ENCODE assay signal across 9 mouse cellular contexts in genomic region chr11:98393317-98393716, GRCm38 (mm10). TPM values are rescaled to one million over a fixed set of nuclear protein-coding genes. Genes with fewer than 3 reads are reported as not detected.
DNase-seq lines count a peak whose midpoint lies in the region; ATAC-seq and TF ChIP-seq lines count a peak whose summit lies in the region.
"Had no signal": no experiment of that assay in that cellular context is flagged by ENCODE, and none has a peak within 500 bp of the region (broad histone marks: within the 10 kb centered on the region; RNA-seq: fewer than 3 reads in every experiment).

No protein-coding gene starts in this region.

- 0 out of 2 replicates have a peak, but pooled peaks cover 2% of the 10 kb centered on the region for H3K36me3 ChIP-seq in forebrain, embryonic 13.5 days (ENCODE audit: poor library complexity, severe bottlenecking)
- H3K36me3 ChIP-seq in forebrain, embryonic 15.5 days: no peaks in the 10 kb centered on the region
- H3K36me3 ChIP-seq in heart, embryonic 14.5 days (ENCODE audit: control insufficient read depth, insufficient read depth, low read length): peaks cover 11% of the 10 kb centered on the region

- H3K4me2 ChIP-seq in forebrain, embryonic 13.5 days: no peak overlapping the region
- no peak overlapping the region for H3K4me2 ChIP-seq in forebrain, embryonic 15.5 days (replicated peaks)
- peak overlapping the region; percentile 41 for H3K4me2 ChIP-seq in heart, embryonic 14.5 days (ENCODE audit: low read length)

- no peak for TF ChIP-seq POLR2A in lung, adult 2 months (IDR thresholded peaks at IDR 0.05; ENCODE audit: borderline replicate concordance, extremely low read depth, low read depth, low read length)

- no peak for ATAC-seq in forebrain, embryonic 13.5 days
- ATAC-seq in forebrain, embryonic 15.5 days (replicated peaks): no peak
- ATAC-seq in heart, embryonic 14.5 days (ENCODE audit: insufficient number of reproducible peaks, insufficient read depth, low FRiP score, low read depth): peak; percentile 66
- ATAC-seq: Patski had no signal

- H3K27ac ChIP-seq in forebrain, embryonic 13.5 days: no peak overlapping the region
- H3K27ac ChIP-seq in forebrain, embryonic 15.5 days (replicated peaks): no peak overlapping the region
- H3K27ac ChIP-seq in heart, embryonic 14.5 days (replicated peaks in 1 of 2; ENCODE audit: control insufficient read depth in 1 of 2, insufficient read depth in 1 of 2, low read depth in 2 of 2, low read length in 2 of 2): peak overlapping the region; percentile 98 to 99

- peaks cover 29% of the 10 kb centered on the region for H3K27me3 ChIP-seq in forebrain, embryonic 13.5 days
- H3K27me3 ChIP-seq in forebrain, embryonic 15.5 days: no peaks in the 10 kb centered on the region
- H3K27me3 ChIP-seq in heart, embryonic 14.5 days (ENCODE audit: control insufficient read depth, insufficient read depth, low read length): no peaks in the 10 kb centered on the region
- H3K27me3 ChIP-seq: Patski had no signal

- no peak for TF ChIP-seq CTCF in lung, adult 2 months (IDR thresholded peaks at IDR 0.05; ENCODE audit: insufficient read depth, low read length)

- 77% methylated on average over 6 of the region's 6 CpGs for WGBS in forebrain, embryonic 13.5 days
- WGBS in forebrain, embryonic 15.5 days: 74% methylated on average over 6 of the region's 6 CpGs
- 8% methylated on average over 6 of the region's 6 CpGs for WGBS in heart, embryonic 14.5 days
- 60% methylated on average over 6 of the region's 6 CpGs for WGBS in lung, adult 2 months

- peak overlapping the region; percentile 41 for H3K9ac ChIP-seq in forebrain, embryonic 13.5 days
- no peak overlapping the region; the same call in 1 of the 2 replicates for H3K9ac ChIP-seq in forebrain, embryonic 15.5 days (replicated peaks)
- H3K9ac ChIP-seq in heart, embryonic 14.5 days (ENCODE audit: low read length): peak overlapping the region; percentile 64

- peak; percentile 36 for DNase-seq in MN1 (ENCODE audit: low spot score)
- DNase-seq in lung, adult 2 months: peak; percentile 72
- DNase-seq in testis, postnatal 14 days (ENCODE audit: low spot score): peak; percentile 66
- no peak for DNase-seq in neural tube, embryonic 10.5 days (ENCODE audit: extremely low spot score, low spot score)
- DNase-seq in left cerebral cortex, adult 9 months (ENCODE audit: low spot score in 2 of 2): no peak

- no peaks in the 10 kb centered on the region for H3K9me3 ChIP-seq in forebrain, embryonic 13.5 days (replicated peaks)
- no peaks in the 10 kb centered on the region for H3K9me3 ChIP-seq in forebrain, embryonic 15.5 days
- no peaks in the 10 kb centered on the region for H3K9me3 ChIP-seq in heart, embryonic 14.5 days (ENCODE audit: control insufficient read depth, low read length)

- H3K4me1 ChIP-seq in forebrain, embryonic 13.5 days: peaks cover 29% of the 10 kb centered on the region
- peaks cover 16% of the 10 kb centered on the region for H3K4me1 ChIP-seq in forebrain, embryonic 15.5 days
- peaks cover 51 to 62% of the 10 kb centered on the region in 2 experiments for H3K4me1 ChIP-seq in heart, embryonic 14.5 days (ENCODE audit: control insufficient read depth in 2 of 2, insufficient read depth in 2 of 2, low read length in 2 of 2)
- peaks cover 11% of the 10 kb centered on the region for H3K4me1 ChIP-seq in lung, adult 2 months (ENCODE audit: control insufficient read depth, insufficient read depth, low read length)

- no peak overlapping the region for H3K4me3 ChIP-seq in forebrain, embryonic 13.5 days
- no peak overlapping the region for H3K4me3 ChIP-seq in forebrain, embryonic 15.5 days
- H3K4me3 ChIP-seq in heart, embryonic 14.5 days (ENCODE audit: control insufficient read depth in 1 of 2, insufficient read depth in 1 of 2, low read depth in 1 of 2, low read length in 2 of 2): no peak overlapping the region
- H3K4me3 ChIP-seq in lung, adult 2 months (replicated peaks; ENCODE audit: extremely low read depth, low read depth, low read length): no peak overlapping the region

RNA-seq across cellular contexts. Expression of gene Pgap3, which starts 7.0 kb away (rescaled TPM):
- polyA plus RNA-seq in forebrain, embryonic 13.5 days (2015; fragmentation: Nextera tagmentation; extraction: Ambion mirVana): 6.7 and 9.2 TPM in 2 replicates
- polyA plus RNA-seq in forebrain, embryonic 15.5 days (2015; fragmentation: Nextera tagmentation; extraction: Ambion mirVana): 6.5 and 7.7 TPM in 2 replicates
- 14.2 and 15.5 TPM in 2 replicates for polyA plus RNA-seq in heart, embryonic 14.5 days (2014; fragmentation: Nextera tagmentation; extraction: Ambion mirVana)
- 26.6 and 28.1 TPM in 2 replicates for polyA plus RNA-seq in lung, adult 2 months (2012; rRNA removed)

RNA-seq across cellular contexts. Expression of gene Pnmt, which starts 7.1 kb away (rescaled TPM):
- 0.35 TPM in 1 of 2 replicates, not detected in the other for polyA plus RNA-seq in forebrain, embryonic 13.5 days (2015; fragmentation: Nextera tagmentation; extraction: Ambion mirVana)
- 0.42 and 0.70 TPM in 2 replicates for polyA plus RNA-seq in forebrain, embryonic 15.5 days (2015; fragmentation: Nextera tagmentation; extraction: Ambion mirVana)
- 0.70 and 0.86 TPM in 2 replicates for polyA plus RNA-seq in heart, embryonic 14.5 days (2014; fragmentation: Nextera tagmentation; extraction: Ambion mirVana)
- polyA plus RNA-seq in lung, adult 2 months (2012; rRNA removed): 2.0 and 3.5 TPM in 2 replicates
- polyA plus RNA-seq: Patski had no signal

RNA-seq across cellular contexts. Expression of gene Tcap, which starts 9.7 kb away (rescaled TPM):
- 0.18 and 0.19 TPM in 2 replicates for polyA plus RNA-seq in forebrain, embryonic 13.5 days (2015; fragmentation: Nextera tagmentation; extraction: Ambion mirVana)
- 0.18 and 0.20 TPM in 2 replicates for polyA plus RNA-seq in forebrain, embryonic 15.5 days (2015; fragmentation: Nextera tagmentation; extraction: Ambion mirVana)
- polyA plus RNA-seq in heart, embryonic 14.5 days (2014; fragmentation: Nextera tagmentation; extraction: Ambion mirVana): 169 and 178 TPM in 2 replicates
- polyA plus RNA-seq in lung, adult 2 months (2012; rRNA removed): 73.7 and 136 TPM in 2 replicates
- polyA plus RNA-seq: Patski had no signal

RNA-seq across cellular contexts. Expression of gene Erbb2, which starts 19.0 kb away (rescaled TPM):
- 6.7 and 7.4 TPM in 2 replicates for polyA plus RNA-seq in forebrain, embryonic 13.5 days (2015; fragmentation: Nextera tagmentation; extraction: Ambion mirVana)
- polyA plus RNA-seq in forebrain, embryonic 15.5 days (2015; fragmentation: Nextera tagmentation; extraction: Ambion mirVana): 6.1 and 6.2 TPM in 2 replicates
- polyA plus RNA-seq in heart, embryonic 14.5 days (2014; fragmentation: Nextera tagmentation; extraction: Ambion mirVana): 54.5 and 55.1 TPM in 2 replicates
- polyA plus RNA-seq in lung, adult 2 months (2012; rRNA removed): 31.7 and 33.8 TPM in 2 replicates

RNA-seq across cellular contexts. Expression of gene Stard3, which starts 35.1 kb away (rescaled TPM):
- polyA plus RNA-seq in forebrain, embryonic 13.5 days (2015; fragmentation: Nextera tagmentation; extraction: Ambion mirVana): 44.0 and 45.5 TPM in 2 replicates
- polyA plus RNA-seq in forebrain, embryonic 15.5 days (2015; fragmentation: Nextera tagmentation; extraction: Ambion mirVana): 53.2 and 56.5 TPM in 2 replicates
- polyA plus RNA-seq in heart, embryonic 14.5 days (2014; fragmentation: Nextera tagmentation; extraction: Ambion mirVana): 33.1 and 35.4 TPM in 2 replicates
- polyA plus RNA-seq in lung, adult 2 months (2012; rRNA removed): 131 and 143 TPM in 2 replicates

Comparison
In these comparisons a context has a peak if more than half of its experiments do, and no peak if none do; other contexts are left out.
1. H3K27ac ChIP-seq: peak in heart, embryonic 14.5 days (2 of 2); none in forebrain, embryonic 13.5 days (single experiment) and forebrain, embryonic 15.5 days (single experiment).
2. DNase-seq: peak in MN1 (single experiment), lung, adult 2 months (single experiment) and testis, postnatal 14 days (single experiment); none in neural tube, embryonic 10.5 days (single experiment) and left cerebral cortex, adult 9 months (0 of 2).
3. RNA of gene Tcap, which starts 9.7 kb away (polyA plus RNA-seq): 169 to 178 TPM in heart, embryonic 14.5 days and 73.7 to 136 TPM in lung, adult 2 months; 0.18 to 0.19 TPM in forebrain, embryonic 13.5 days and 0.18 to 0.20 TPM in forebrain, embryonic 15.5 days; every median in the first group is over 10 times any median in the second.